Mouse (Mus musculus) C2C12 (cell line): Measurements from ENCODE around the gene Elmo3.

Experiments
- CTCF ChIP-seq: IDR thresholded peaks from one replicate; pipeline ENCODE4 v1.5.1; 2011; ENCODE audit not compliant: control insufficient read depth, insufficient read depth, insufficient read length
- FOSL1 ChIP-seq: IDR thresholded peaks from one replicate; pipeline ENCODE4 v1.8.0; 2011; ENCODE audit warnings: mild to moderate bottlenecking, low read length; ENCODE audit not compliant: poor library complexity, insufficient read depth, severe bottlenecking
- MAX ChIP-seq: IDR thresholded peaks from one replicate; pipeline ENCODE4 v1.6.1; 2011; ENCODE audit warnings: mild to moderate bottlenecking, control low read depth
- MYOD1 ChIP-seq: IDR thresholded peaks from one replicate; pipeline ENCODE4 v1.6.1; 2011; ENCODE audit warnings: low read depth; ENCODE audit not compliant: control insufficient read depth, insufficient read length
- MYOG ChIP-seq: IDR thresholded peaks from one replicate; pipeline ENCODE4 v1.6.1; 2011; ENCODE audit not compliant: control insufficient read depth, insufficient read length; ENCODE audit errors: extremely low read depth
- USF1 ChIP-seq: IDR thresholded peaks from one replicate; pipeline ENCODE4 v1.6.1; 2011; ENCODE audit warnings: low read depth, mild to moderate bottlenecking, control low read depth, moderate library complexity

DNA sequence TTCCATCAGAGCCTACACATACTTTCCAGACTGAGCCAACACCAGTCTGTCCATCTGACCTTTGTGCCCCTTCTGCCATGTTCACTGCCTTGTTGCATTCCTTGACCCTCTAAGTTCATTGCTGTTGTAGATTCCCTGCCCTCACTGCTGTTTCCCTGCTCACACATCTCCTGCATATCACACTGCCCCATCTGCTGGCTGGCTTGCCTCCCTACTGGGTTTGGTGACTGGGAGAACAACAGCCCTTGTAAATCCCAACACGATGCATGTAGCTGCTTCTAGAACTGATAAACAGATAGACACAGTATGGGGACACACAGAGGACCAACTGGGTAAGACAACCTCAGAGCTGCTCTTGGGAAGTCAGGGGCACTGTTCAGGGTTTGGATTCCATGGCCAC is 6.3 kb downstream of the Elmo3 start:
- TF ChIP-seq CTCF (no peak), USF1 (no peak), MYOG (no peak), MYOD1 (no peak), MAX (no peak), FOSL1 (no peak)
